22 mouse cellular contexts compared by ENCODE assay signal in the genomic region with DNA sequence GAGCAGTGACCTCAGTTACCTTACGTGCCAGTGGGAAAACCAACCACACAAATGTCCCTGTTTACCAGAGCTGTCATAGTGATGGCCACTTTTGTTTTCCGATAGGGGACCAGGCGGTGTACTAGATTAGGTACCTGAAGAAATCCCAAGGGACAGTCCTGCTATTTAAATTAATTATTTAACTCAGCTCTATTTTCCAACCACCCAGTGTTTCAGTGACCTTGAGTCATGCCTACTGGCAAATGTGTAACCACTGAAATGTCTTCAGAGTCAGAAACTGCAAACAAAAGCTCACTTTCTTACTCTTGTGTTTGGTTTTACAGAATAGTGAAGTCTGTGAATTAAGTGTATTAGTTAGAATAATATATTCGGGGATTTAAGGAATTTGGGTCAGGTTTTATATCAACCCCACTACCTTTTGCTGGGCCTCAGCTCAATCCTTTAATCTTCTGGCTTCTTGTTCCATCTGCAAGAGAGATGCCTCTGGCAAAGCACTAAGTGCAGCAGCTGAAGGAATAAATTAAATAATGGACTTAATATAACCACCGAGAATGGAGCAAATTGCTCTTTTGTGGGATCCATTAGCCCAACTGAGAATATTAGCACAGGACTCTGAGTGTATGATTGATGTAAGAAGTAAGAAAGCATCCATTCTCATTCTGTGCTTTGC. TPM values are rescaled to one million over a fixed set of nuclear protein-coding genes. Genes with fewer than 3 reads are reported as not detected.
DNase-seq lines count a peak whose midpoint lies in the region; ATAC-seq and TF ChIP-seq lines count a peak whose summit lies in the region.
"Had no signal": no experiment of that assay in that cellular context is flagged by ENCODE, and none has a peak within 500 bp of the region (broad histone marks: within the 10 kb centered on the region; RNA-seq: fewer than 3 reads in every experiment).

No protein-coding gene starts in this region.

- in situ Hi-C loops in Patski (cut with MboI; ENCODE audit: low pct_unique_long_range_greater_than_20kb) = no loop called here

- DNase-seq in forebrain, embryonic 14.5 days (ENCODE audit: low spot score) = peak; percentile 22
- no peak for DNase-seq in forebrain, postnatal 0 days
- DNase-seq in Patski (ENCODE audit: low read depth, low spot score) = no peak
- DNase-seq in thymus, postnatal 25 days = no peak
- DNase-seq in right cerebral cortex, postnatal 36 days (ENCODE audit: low spot score in 2 of 2) = no peak
- DNase-seq: adrenal gland, postnatal 14 days; cerebellum, adult 11 months; cerebellum, postnatal 10 days; lung, postnatal 4 days; thymus, postnatal 36 days had no signal

- no peak overlapping the region for H3K4me3 ChIP-seq in forebrain, embryonic 14.5 days (ENCODE audit: low read depth, low read length)
- no peak overlapping the region for H3K4me3 ChIP-seq in forebrain, postnatal 0 days (ENCODE audit: low read depth, low read length)
- H3K4me3 ChIP-seq in kidney, embryonic 15.5 days (replicated peaks) = no peak overlapping the region
- H3K4me3 ChIP-seq in kidney, embryonic 14.5 days (ENCODE audit: low read length) = no peak overlapping the region
- H3K4me3 ChIP-seq in midbrain, embryonic 15.5 days = no peak overlapping the region
- H3K4me3 ChIP-seq: embryonic facial prominence, embryonic 15.5 days; heart, embryonic 13.5 days; hindbrain, embryonic 13.5 days; intestine, embryonic 15.5 days; limb, embryonic 12.5 days; lung, embryonic 15.5 days had no signal

- TF ChIP-seq CTCF in forebrain, postnatal 0 days (IDR thresholded peaks at IDR 0.05; ENCODE audit: low read depth) = no peak
- TF ChIP-seq CTCF in Patski (IDR thresholded peaks at IDR 0.05) = no peak

- ATAC-seq in forebrain, embryonic 14.5 days = no peak
- ATAC-seq in forebrain, postnatal 0 days = no peak
- ATAC-seq in kidney, embryonic 15.5 days (replicated peaks; ENCODE audit: low FRiP score) = no peak
- no peak for ATAC-seq in kidney, embryonic 14.5 days (ENCODE audit: low FRiP score, low TSS enrichment)
- ATAC-seq in Patski = peak; percentile 45
- 0 out of 2 replicates have a peak, but pooled peaks have one; percentile 5 for ATAC-seq in midbrain, embryonic 15.5 days (replicated peaks)
- ATAC-seq: CD4-positive, CD25-positive, alpha-beta regulatory T cell, adult 4 months; intestine, embryonic 15.5 days had no signal

- no peak overlapping the region for H3K9ac ChIP-seq in forebrain, embryonic 14.5 days (ENCODE audit: low read length)
- H3K9ac ChIP-seq in forebrain, postnatal 0 days = no peak overlapping the region
- no peak overlapping the region for H3K9ac ChIP-seq in kidney, embryonic 15.5 days
- no peak overlapping the region for H3K9ac ChIP-seq in kidney, embryonic 14.5 days (ENCODE audit: low read depth, low read length)
- no peak overlapping the region for H3K9ac ChIP-seq in midbrain, embryonic 15.5 days
- H3K9ac ChIP-seq: embryonic facial prominence, embryonic 15.5 days; heart, embryonic 13.5 days; hindbrain, embryonic 13.5 days; intestine, embryonic 15.5 days; limb, embryonic 12.5 days; liver, embryonic 14.5 days; lung, embryonic 15.5 days had no signal

- CTCF ChIA-PET in Patski (lab: Charles Lee) = interaction anchor here (0.7 to 1.7 kb wide), 3 partner anchors 9 to 121 kb away, joined by 3 to 7 read pairs (median 3); no protein-coding TSS in a partner anchor

- no peak overlapping the region for H3K4me2 ChIP-seq in forebrain, embryonic 14.5 days (ENCODE audit: low read length)
- no peak overlapping the region for H3K4me2 ChIP-seq in forebrain, postnatal 0 days (ENCODE audit: low read depth)
- H3K4me2 ChIP-seq in kidney, embryonic 15.5 days = no peak overlapping the region
- H3K4me2 ChIP-seq in kidney, embryonic 14.5 days (replicated peaks; ENCODE audit: low read depth, low read length) = no peak overlapping the region
- H3K4me2 ChIP-seq in midbrain, embryonic 15.5 days = no peak overlapping the region
- H3K4me2 ChIP-seq: embryonic facial prominence, embryonic 15.5 days; heart, embryonic 13.5 days; hindbrain, embryonic 13.5 days; intestine, embryonic 15.5 days; limb, embryonic 12.5 days; lung, embryonic 15.5 days had no signal

- POLR2A ChIA-PET in Patski (lab: Charles Lee) = interaction anchor here (0.9 kb wide), 1 partner anchor 26 kb away, joined by 4 read pairs; no protein-coding TSS in a partner anchor

- no peak overlapping the region for H3K27ac ChIP-seq in forebrain, embryonic 14.5 days (ENCODE audit: low read depth, low read length)
- no peak overlapping the region for H3K27ac ChIP-seq in forebrain, postnatal 0 days (ENCODE audit: low read depth, low read length)
- 0 out of 2 replicates have a peak overlapping the region, but pooled peaks have one; percentile 24 for H3K27ac ChIP-seq in kidney, embryonic 15.5 days
- H3K27ac ChIP-seq in kidney, embryonic 14.5 days (ENCODE audit: low read depth, low read length) = no peak overlapping the region
- no peak overlapping the region for H3K27ac ChIP-seq in midbrain, embryonic 15.5 days
- H3K27ac ChIP-seq: embryonic facial prominence, embryonic 15.5 days; heart, embryonic 13.5 days; hindbrain, embryonic 13.5 days; intestine, embryonic 15.5 days; limb, embryonic 12.5 days; liver, embryonic 14.5 days; lung, embryonic 15.5 days had no signal

- no peaks in the 10 kb centered on the region for H3K36me3 ChIP-seq in forebrain, embryonic 14.5 days (ENCODE audit: control insufficient read depth, insufficient read depth, low read length)
- H3K36me3 ChIP-seq in forebrain, postnatal 0 days (ENCODE audit: insufficient read depth) = no peaks in the 10 kb centered on the region
- H3K36me3 ChIP-seq in kidney, embryonic 15.5 days = no peaks in the 10 kb centered on the region
- no peaks in the 10 kb centered on the region for H3K36me3 ChIP-seq in kidney, embryonic 14.5 days (ENCODE audit: control insufficient read depth, insufficient read depth, low read length)
- H3K36me3 ChIP-seq in midbrain, embryonic 15.5 days (replicated peaks) = no peaks in the 10 kb centered on the region
- H3K36me3 ChIP-seq: embryonic facial prominence, embryonic 15.5 days; G1E; heart, embryonic 13.5 days; hindbrain, embryonic 13.5 days; intestine, embryonic 15.5 days; limb, embryonic 12.5 days; lung, embryonic 15.5 days had no signal

- no peaks in the 10 kb centered on the region for H3K9me3 ChIP-seq in forebrain, embryonic 14.5 days (replicated peaks; ENCODE audit: control insufficient read depth, low read length)
- H3K9me3 ChIP-seq in forebrain, postnatal 0 days (ENCODE audit: low read length) = no peaks in the 10 kb centered on the region
- H3K9me3 ChIP-seq in kidney, embryonic 15.5 days (replicated peaks) = no peaks in the 10 kb centered on the region
- H3K9me3 ChIP-seq in kidney, embryonic 14.5 days (ENCODE audit: control insufficient read depth, low read length) = no peaks in the 10 kb centered on the region
- H3K9me3 ChIP-seq in midbrain, embryonic 15.5 days = no peaks in the 10 kb centered on the region
- H3K9me3 ChIP-seq: embryonic facial prominence, embryonic 15.5 days; G1E; heart, embryonic 13.5 days; hindbrain, embryonic 13.5 days; intestine, embryonic 15.5 days; limb, embryonic 12.5 days; lung, embryonic 15.5 days had no signal

- no peaks in the 10 kb centered on the region for H3K27me3 ChIP-seq in forebrain, embryonic 14.5 days (replicated peaks; ENCODE audit: control insufficient read depth, insufficient read depth, low read length)
- no peaks in the 10 kb centered on the region for H3K27me3 ChIP-seq in forebrain, postnatal 0 days (ENCODE audit: insufficient read depth, low read length)
- 0 out of 2 replicates have a peak, but pooled peaks cover 2% of the 10 kb centered on the region for H3K27me3 ChIP-seq in kidney, embryonic 15.5 days
- no peaks in the 10 kb centered on the region for H3K27me3 ChIP-seq in kidney, embryonic 14.5 days (ENCODE audit: control insufficient read depth, insufficient read depth, low read length)
- H3K27me3 ChIP-seq in Patski = no peaks in the 10 kb centered on the region
- H3K27me3 ChIP-seq in midbrain, embryonic 15.5 days (replicated peaks) = no peaks in the 10 kb centered on the region
- H3K27me3 ChIP-seq: embryonic facial prominence, embryonic 15.5 days; heart, embryonic 13.5 days; hindbrain, embryonic 13.5 days; intestine, embryonic 15.5 days; limb, embryonic 12.5 days; lung, embryonic 15.5 days had no signal

- no peaks in the 10 kb centered on the region for H3K4me1 ChIP-seq in forebrain, embryonic 14.5 days (ENCODE audit: control insufficient read depth, insufficient read depth, low read length)
- peaks cover 4% of the 10 kb centered on the region; the same call in 1 of the 2 replicates for H3K4me1 ChIP-seq in forebrain, postnatal 0 days (ENCODE audit: insufficient read depth)
- peaks cover 12% of the 10 kb centered on the region for H3K4me1 ChIP-seq in kidney, embryonic 15.5 days
- H3K4me1 ChIP-seq in kidney, embryonic 14.5 days (ENCODE audit: control insufficient read depth, insufficient read depth, low read length) = 0 out of 2 replicates have a peak, but pooled peaks cover 6% of the 10 kb centered on the region
- peaks cover 8% of the 10 kb centered on the region for H3K4me1 ChIP-seq in midbrain, embryonic 15.5 days
- H3K4me1 ChIP-seq: intestine, embryonic 15.5 days had no signal

- WGBS in forebrain, embryonic 14.5 days = 58% methylated on average over 5 of the region's 5 CpGs
- 60% methylated on average over 5 of the region's 5 CpGs for WGBS in forebrain, postnatal 0 days
- 71% methylated on average over 5 of the region's 5 CpGs for WGBS in kidney, embryonic 15.5 days
- 76% methylated on average over 5 of the region's 5 CpGs for WGBS in kidney, embryonic 14.5 days
- WGBS in midbrain, embryonic 15.5 days = 46% methylated on average over 5 of the region's 5 CpGs

RNA-seq across cellular contexts. Expression of gene Lifr, which starts 33.5 kb away (rescaled TPM):
- polyA plus RNA-seq in forebrain, embryonic 14.5 days (2014; fragmentation: Nextera tagmentation; extraction: Ambion mirVana) = 8.5 and 10.7 TPM in 2 replicates
- total RNA-seq in forebrain, postnatal 0 days (2014; rRNA removed) = 20.9 and 26.1 TPM in 2 replicates
- 5.5 and 6.8 TPM in 2 replicates for polyA plus RNA-seq in forebrain, postnatal 0 days (2015; fragmentation: Nextera tagmentation; extraction: Ambion mirVana)
- polyA plus RNA-seq in kidney, embryonic 15.5 days (2015; fragmentation: Nextera tagmentation; extraction: Ambion mirVana) = 20.3 and 22.3 TPM in 2 replicates
- 15.2 and 33.5 TPM in 2 replicates for polyA plus RNA-seq in kidney, embryonic 14.5 days (2014; fragmentation: Nextera tagmentation; extraction: Ambion mirVana)
- polyA plus RNA-seq in Patski (2021) = 47.1 TPM
- polyA plus RNA-seq in midbrain, embryonic 15.5 days (2015; fragmentation: Nextera tagmentation; extraction: Ambion mirVana) = 9.7 and 11.2 TPM in 2 replicates
- polyA plus RNA-seq: G1E had no signal

Comparison
In these comparisons a context has a peak if more than half of its experiments do, and no peak if none do; other contexts are left out.
1. ATAC-seq: peak in Patski (single experiment) and midbrain, embryonic 15.5 days (single experiment); none in forebrain, embryonic 14.5 days (single experiment), forebrain, postnatal 0 days (single experiment), kidney, embryonic 15.5 days (single experiment) and kidney, embryonic 14.5 days (single experiment).